ENCODE assay signal across 8 mouse cellular contexts in genomic region chr13:63564626-63565319, GRCm38 (mm10). TPM values are rescaled to one million over a fixed set of nuclear protein-coding genes. Genes with fewer than 3 reads are reported as not detected.
DNase-seq lines count a peak whose midpoint lies in the region; ATAC-seq and TF ChIP-seq lines count a peak whose summit lies in the region.

No protein-coding gene starts in this region.

- H3K36me3 ChIP-seq in hindbrain, postnatal 0 days (ENCODE audit: insufficient read depth, low read length), result no peaks in the 10 kb centered on the region
- peaks cover 11% of the 10 kb centered on the region for H3K36me3 ChIP-seq in limb, embryonic 13.5 days
- H3K36me3 ChIP-seq in midbrain, embryonic 14.5 days (ENCODE audit: control insufficient read depth, insufficient read depth, low read length), result no peaks in the 10 kb centered on the region

- H3K9ac ChIP-seq in hindbrain, postnatal 0 days (replicated peaks; ENCODE audit: low read length), result peak overlapping the region; percentile 94
- H3K9ac ChIP-seq in limb, embryonic 13.5 days, result peak overlapping the region; percentile 99
- peak overlapping the region; percentile 89 for H3K9ac ChIP-seq in midbrain, embryonic 14.5 days (replicated peaks; ENCODE audit: low read length)

- peak overlapping the region; percentile 90 for H3K27ac ChIP-seq in hindbrain, postnatal 0 days
- peak overlapping the region; percentile 100 for H3K27ac ChIP-seq in limb, embryonic 13.5 days
- H3K27ac ChIP-seq in midbrain, embryonic 14.5 days (replicated peaks; ENCODE audit: low read depth, low read length), result peak overlapping the region; percentile 97

- H3K9me3 ChIP-seq in hindbrain, postnatal 0 days (ENCODE audit: low read length), result no peaks in the 10 kb centered on the region
- H3K9me3 ChIP-seq in limb, embryonic 13.5 days, result no peaks in the 10 kb centered on the region
- H3K9me3 ChIP-seq in midbrain, embryonic 14.5 days (ENCODE audit: control insufficient read depth, low read length), result no peaks in the 10 kb centered on the region

- peak; percentile 55 for DNase-seq in layer of hippocampus, adult 11-12 months (ENCODE audit: low spot score)
- no peak for DNase-seq in layer of hippocampus, adult 9-10 months (ENCODE audit: low spot score)
- DNase-seq in cerebellum, postnatal 4 days (ENCODE audit: low spot score in 2 of 2), result peak; percentile 21 to 58
- DNase-seq in gastrocnemius, adult 8-10 months (ENCODE audit: low spot score in 2 of 2), result peak; percentile 40 to 52
- DNase-seq in hindbrain, postnatal 0 days (ENCODE audit: low spot score), result peak; percentile 79
- DNase-seq in midbrain, embryonic 14.5 days, result peak; percentile 81
- DNase-seq in spleen, postnatal 14 days (ENCODE audit: low spot score in 2 of 2), result peak; percentile 25 to 36

- no peak for ATAC-seq in hindbrain, postnatal 0 days
- ATAC-seq in limb, embryonic 13.5 days (ENCODE audit: low FRiP score, low read depth), result no peak
- no peak for ATAC-seq in midbrain, embryonic 14.5 days (ENCODE audit: low FRiP score, low TSS enrichment)

- peak overlapping the region; percentile 92 for H3K4me2 ChIP-seq in hindbrain, postnatal 0 days (ENCODE audit: low read depth, low read length)
- H3K4me2 ChIP-seq in limb, embryonic 13.5 days (replicated peaks), result peak overlapping the region; percentile 98
- peak overlapping the region; percentile 100 for H3K4me2 ChIP-seq in midbrain, embryonic 14.5 days (ENCODE audit: low read length)

- 1% methylated on average over 35 of the region's 36 CpGs for WGBS in hindbrain, postnatal 0 days
- WGBS in limb, embryonic 13.5 days, result under 1% methylated on average over 36 of the region's 36 CpGs
- WGBS in midbrain, embryonic 14.5 days, result under 1% methylated on average over 36 of the region's 36 CpGs

- peaks cover 29% of the 10 kb centered on the region; the same call in 1 of the 2 replicates for H3K4me1 ChIP-seq in hindbrain, postnatal 0 days (ENCODE audit: insufficient read depth, low read length)
- H3K4me1 ChIP-seq in limb, embryonic 13.5 days, result peaks cover 41% of the 10 kb centered on the region
- H3K4me1 ChIP-seq in midbrain, embryonic 14.5 days (ENCODE audit: control insufficient read depth, insufficient read depth, low read length), result peaks cover 22% of the 10 kb centered on the region

- TF ChIP-seq CTCF in hindbrain, postnatal 0 days (IDR thresholded peaks at IDR 0.05; ENCODE audit: low read depth), result 0 out of 2 replicates have a peak, but pooled peaks have one; percentile 5

- 0 out of 2 replicates have a peak, but pooled peaks cover 1% of the 10 kb centered on the region for H3K27me3 ChIP-seq in hindbrain, postnatal 0 days (ENCODE audit: insufficient read depth, low read length)
- peaks cover 10% of the 10 kb centered on the region; the same call in 1 of the 2 replicates for H3K27me3 ChIP-seq in limb, embryonic 13.5 days
- peaks cover 17% of the 10 kb centered on the region for H3K27me3 ChIP-seq in midbrain, embryonic 14.5 days (ENCODE audit: control insufficient read depth, insufficient read depth, low read length)

- H3K4me3 ChIP-seq in hindbrain, postnatal 0 days (ENCODE audit: low read length), result peak overlapping the region; percentile 92
- peak overlapping the region; percentile 97 for H3K4me3 ChIP-seq in limb, embryonic 13.5 days
- H3K4me3 ChIP-seq in midbrain, embryonic 14.5 days (replicated peaks; ENCODE audit: low read depth, low read length), result peak overlapping the region; percentile 82

RNA-seq across cellular contexts. Expression of gene Ptch1, which starts 8.6 kb away (rescaled TPM):
- total RNA-seq in gastrocnemius, adult 8-10 months (2022), result 10 to 100 TPM in 1 of 4 experiments, 1 to 10 TPM in 3; 6.6 to 10.3 (median 8.3) TPM
- total RNA-seq in hindbrain, postnatal 0 days (2014; rRNA removed), result 39.0 and 58.4 TPM in 2 replicates
- polyA plus RNA-seq in hindbrain, postnatal 0 days (2015; fragmentation: Nextera tagmentation; extraction: Ambion mirVana), result 9.6 and 10.4 TPM in 2 replicates
- polyA plus RNA-seq in limb, embryonic 13.5 days (2015; fragmentation: Nextera tagmentation; extraction: Ambion mirVana), result 27.4 and 30.0 TPM in 2 replicates
- 17.4 and 17.8 TPM in 2 replicates for polyA plus RNA-seq in midbrain, embryonic 14.5 days (2014; fragmentation: Nextera tagmentation; extraction: Ambion mirVana)
